Mouse (Mus musculus): ENCODE results near the gene Ndufa6.
"Not testable (repeated sequence)": the region's sequence is repeated elsewhere in the genome, so short reads cannot be mapped to it uniquely, and the experiment has no call there.

Gene Ndufa6

GRCm38 (mm10) chr15:82354126-82354945 is at the start of gene Ndufa6:
TSS of gene Ndufa6 (minus strand) at chr15:82354322.
- peak; percentile 98 for DNase-seq (ENCODE audit: low spot score)

- no peak for DNase-seq (ENCODE audit: low spot score)
These were observed 49.5 kb upstream of the Ndufa6 start for GRCm38 (mm10) chr15:82403606-82404005.

- no peak for DNase-seq (ENCODE audit: low spot score)
These were observed 48.6 kb upstream of the Ndufa6 start for GRCm38 (mm10) chr15:82402741-82403140.

GRCm38 (mm10) chr15:82402106-82402505 is 48.0 kb upstream of the Ndufa6 start:
- DNase-seq (ENCODE audit: low spot score): no peak

- DNase-seq (ENCODE audit: low spot score): no peak
These were observed 47.4 kb upstream of the Ndufa6 start for GRCm38 (mm10) chr15:82401516-82401915.

- DNase-seq (ENCODE audit: low spot score): not testable (repeated sequence)
These were observed 41.8 kb upstream of the Ndufa6 start for GRCm38 (mm10) chr15:82395955-82396354.

GRCm38 (mm10) chr15:82393922-82394321 is 39.8 kb upstream of the Ndufa6 start, which contains the start of gene Cyp2d11:
TSS of gene Cyp2d11 (minus strand) at chr15:82394022.
- DNase-seq (ENCODE audit: low spot score): not testable (repeated sequence)

GRCm38 (mm10) chr15:82389916-82390315 is 35.8 kb upstream of the Ndufa6 start:
- DNase-seq (ENCODE audit: low spot score): not testable (repeated sequence)

- DNase-seq (ENCODE audit: low spot score): no peak
These were observed 31.6 kb upstream of the Ndufa6 start for GRCm38 (mm10) chr15:82385729-82386128.

- no peak for DNase-seq (ENCODE audit: low spot score)
These were observed 28.3 kb upstream of the Ndufa6 start for GRCm38 (mm10) chr15:82382441-82382840.

GRCm38 (mm10) chr15:82380714-82381062 is 26.6 kb upstream of the Ndufa6 start:
- DNase-seq (ENCODE audit: low spot score): no peak

- peak; percentile 41 for DNase-seq (ENCODE audit: low spot score)
These were observed 26.0 kb upstream of the Ndufa6 start, which contains the start of gene Cyp2d22 for GRCm38 (mm10) chr15:82379871-82380713. TSS of gene Cyp2d22 (minus strand) at chr15:82380260.

- DNase-seq (ENCODE audit: low spot score): no peak
These were observed 25.4 kb upstream of the Ndufa6 start for GRCm38 (mm10) chr15:82379511-82379870.

GRCm38 (mm10) chr15:82378261-82379180 is 24.4 kb upstream of the Ndufa6 start:
- DNase-seq (ENCODE audit: low spot score): no peak

- no peak for DNase-seq (ENCODE audit: low spot score)
These were observed 23.6 kb upstream of the Ndufa6 start for GRCm38 (mm10) chr15:82377701-82378100.

GRCm38 (mm10) chr15:82376393-82377138 is 22.4 kb upstream of the Ndufa6 start:
- DNase-seq (ENCODE audit: low spot score): no peak

- no peak for DNase-seq (ENCODE audit: low spot score)
These were observed 21.7 kb upstream of the Ndufa6 start for GRCm38 (mm10) chr15:82375855-82376254.

GRCm38 (mm10) chr15:82374437-82374836 is 20.3 kb upstream of the Ndufa6 start:
- DNase-seq (ENCODE audit: low spot score): no peak

- DNase-seq (ENCODE audit: low spot score): no peak
These were observed 18.9 kb upstream of the Ndufa6 start for GRCm38 (mm10) chr15:82372991-82373390.

- no peak for DNase-seq (ENCODE audit: low spot score)
These were observed 18.3 kb upstream of the Ndufa6 start for GRCm38 (mm10) chr15:82372446-82372845.

GRCm38 (mm10) chr15:82368851-82369250 is 14.7 kb upstream of the Ndufa6 start:
- DNase-seq (ENCODE audit: low spot score): no peak
